Mouse (Mus musculus): ENCODE results near the gene Ftsj1.

DNA sequence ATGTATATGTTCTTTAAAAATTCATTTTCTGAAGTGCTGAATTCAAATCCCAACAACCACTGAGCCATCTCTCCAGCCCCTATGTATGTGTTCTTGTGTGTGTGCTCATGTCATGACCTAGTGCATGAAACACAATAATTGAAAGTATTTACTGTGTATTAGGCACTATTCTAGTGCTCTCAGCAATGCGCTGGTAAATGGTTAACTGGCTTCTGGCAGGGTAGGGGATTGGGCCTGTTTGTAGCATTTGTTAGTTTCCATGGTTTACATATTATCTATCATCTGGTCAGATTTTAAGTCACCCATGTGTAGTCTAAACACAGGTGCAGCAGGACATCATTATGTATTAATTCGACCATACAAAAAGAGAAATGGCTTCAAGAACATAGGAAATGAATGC is 1.5 kb upstream of the Ftsj1 start:
- TF ChIP-seq CTCF (IDR thresholded peaks at IDR 0.05; ENCODE audit: low read depth) (no peak), EP300 (IDR thresholded peaks at IDR 0.05; ENCODE audit: low read depth) (no peak)
